In the genomic region with DNA sequence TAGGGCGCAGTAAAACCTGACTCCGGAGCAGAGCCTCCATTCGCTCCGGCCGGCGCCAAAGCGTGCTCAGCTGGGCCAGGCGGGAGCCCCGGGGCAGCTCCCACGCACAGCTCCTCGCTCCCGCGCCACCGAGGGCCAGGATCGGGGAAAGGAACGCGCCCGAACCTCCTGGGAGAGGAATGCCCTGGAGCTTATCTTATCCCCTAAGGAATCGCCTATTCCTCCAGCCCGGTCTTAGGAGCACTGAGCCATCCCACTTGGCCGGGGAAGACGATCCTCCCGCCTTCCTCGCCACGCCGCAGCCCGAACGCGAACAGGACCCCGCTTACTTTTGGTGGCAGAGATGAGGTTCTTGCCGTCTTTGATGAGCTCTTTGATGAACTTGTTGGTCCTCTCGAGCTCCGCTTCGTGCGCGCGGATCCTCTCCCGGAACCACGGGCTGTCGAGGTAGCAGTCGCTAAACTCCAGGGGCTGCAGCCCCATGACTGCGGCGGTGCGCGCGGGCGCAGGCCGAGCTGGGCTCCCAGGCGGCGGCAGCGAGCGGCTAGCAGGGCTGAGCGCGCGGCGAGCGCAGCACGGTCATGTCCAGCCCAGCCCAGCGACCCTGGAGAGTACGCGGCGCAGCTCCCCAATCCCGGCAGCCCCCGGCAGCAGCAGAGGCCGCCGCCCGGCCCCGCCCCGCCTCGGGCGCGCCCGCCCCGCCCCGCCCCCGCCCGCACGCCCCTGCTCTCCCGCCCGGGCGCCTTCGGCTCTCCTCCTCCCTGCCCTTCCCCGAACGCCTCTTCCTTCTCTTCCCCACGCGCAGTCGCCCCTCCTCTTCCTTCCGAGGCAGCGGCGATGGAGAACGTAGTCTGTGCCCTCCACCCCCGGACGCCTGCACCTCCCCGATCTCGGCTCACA, we compare ENCODE assay signal across 8 mouse cellular contexts. TPM values are rescaled to one million over a fixed set of nuclear protein-coding genes. Genes with fewer than 3 reads are reported as not detected.
A peak's percentile ranks its signal among the peaks of the same experiment; 100 is the strongest.
DNase-seq lines count a peak whose midpoint lies in the region; ATAC-seq and TF ChIP-seq lines count a peak whose summit lies in the region.

A gene (minus strand): TSS at position 653 of the 900 bp plus-strand sequence.

- no peak within 1 kb of the TSS for H3K27ac ChIP-seq in CH12.LX (ENCODE audit: insufficient read depth, low read depth)
- H3K27ac ChIP-seq in brown adipose tissue, adult 24 weeks (replicated peaks; ENCODE audit: low read depth, low read length) = peak within 1 kb of the TSS; percentile 27
- peak within 1 kb of the TSS; percentile 46; the same call in 1 of the 2 replicates for H3K27ac ChIP-seq in forebrain, embryonic 11.5 days (ENCODE audit: low read depth, low read length)
- peak within 1 kb of the TSS; percentile 84 for H3K27ac ChIP-seq in heart, embryonic 16.5 days (ENCODE audit: low read length)
- H3K27ac ChIP-seq in lung, embryonic 14.5 days (ENCODE audit: low read depth) = peak within 1 kb of the TSS; percentile 90

- no peaks in the 10 kb centered on the region for H3K9me3 ChIP-seq in CH12.LX (replicated peaks; ENCODE audit: low read length)
- H3K9me3 ChIP-seq in forebrain, embryonic 11.5 days (ENCODE audit: control insufficient read depth, low read length) = no peaks in the 10 kb centered on the region
- no peaks in the 10 kb centered on the region for H3K9me3 ChIP-seq in heart, embryonic 16.5 days (replicated peaks; ENCODE audit: control insufficient read depth, low read length)
- no peaks in the 10 kb centered on the region for H3K9me3 ChIP-seq in lung, embryonic 14.5 days (ENCODE audit: low read depth, low read length)

- TF ChIP-seq EP300 in CH12.LX (IDR thresholded peaks at IDR 0.05; ENCODE audit: low read length) = no peak

- peak; percentile 68 for DNase-seq in CH12.LX (ENCODE audit: extremely low read depth)
- peak; percentile 93 for DNase-seq in forebrain, embryonic 11.5 days (ENCODE audit: low spot score)
- DNase-seq in kidney, postnatal 36 days = peak; percentile 90 to 92
- DNase-seq in lung, embryonic 14.5 days = peak; percentile 93
- DNase-seq in thymus, adult 18-20 months = peak; percentile 84 to 87

- no peak for TF ChIP-seq RAD21 in CH12.LX (IDR thresholded peaks at IDR 0.05; ENCODE audit: low read depth, low read length)

- in situ Hi-C loops in CH12.LX (cut with MboI; ENCODE audit: low pct_ligation_motif_present, low pct_unique_long_range_greater_than_20kb, low sequenced_read_pairs) = no loop called here

- peaks cover 3% of the 10 kb centered on the region for H3K79me2 ChIP-seq in CH12.LX (replicated peaks; ENCODE audit: control insufficient read depth, extremely low read depth, insufficient read depth, poor library complexity, severe bottlenecking)

- peak within 1 kb of the TSS; percentile 50 to 87 (median 69) for H3K4me3 ChIP-seq in CH12.LX (replicated peaks in 1 of 3; ENCODE audit: low read depth in 2 of 3, low read length in 2 of 3, poor library complexity in 1 of 3)
- peak within 1 kb of the TSS; percentile 79 for H3K4me3 ChIP-seq in brown adipose tissue, adult 24 weeks (ENCODE audit: insufficient read depth, low read depth, low read length)
- peak within 1 kb of the TSS; percentile 62 for H3K4me3 ChIP-seq in forebrain, embryonic 11.5 days (ENCODE audit: low read depth, low read length)
- H3K4me3 ChIP-seq in heart, embryonic 16.5 days (ENCODE audit: low read length) = peak within 1 kb of the TSS; percentile 72
- H3K4me3 ChIP-seq in lung, embryonic 14.5 days (ENCODE audit: low read depth, low read length) = peak within 1 kb of the TSS; percentile 76

- H3K36me3 ChIP-seq in CH12.LX (replicated peaks in 1 of 2; ENCODE audit: control insufficient read depth in 1 of 2, insufficient read depth in 1 of 2, low read length in 1 of 2) = peaks cover 0 to 13% of the 10 kb centered on the region in 2 experiments
- no peaks in the 10 kb centered on the region for H3K36me3 ChIP-seq in forebrain, embryonic 11.5 days (ENCODE audit: control insufficient read depth, insufficient read depth, low read length)
- H3K36me3 ChIP-seq in heart, embryonic 16.5 days (ENCODE audit: control insufficient read depth, insufficient read depth) = no peaks in the 10 kb centered on the region
- H3K36me3 ChIP-seq in lung, embryonic 14.5 days (ENCODE audit: insufficient read depth) = no peaks in the 10 kb centered on the region

- dilution Hi-C loops in CH12.LX (cut with MboI; ENCODE audit: extremely low pct_ligation_motif_present, extremely low pct_unique_long_range_greater_than_20kb, low sequenced_read_pairs) = no loop called here

- H3K27me3 ChIP-seq in CH12.LX (replicated peaks) = peaks cover 12% of the 10 kb centered on the region
- H3K27me3 ChIP-seq in forebrain, embryonic 11.5 days (ENCODE audit: control insufficient read depth, insufficient read depth, low read length) = peaks cover 10% of the 10 kb centered on the region; the same call in 1 of the 2 replicates
- no peaks in the 10 kb centered on the region for H3K27me3 ChIP-seq in heart, embryonic 16.5 days (ENCODE audit: control insufficient read depth, insufficient read depth, low read length)
- H3K27me3 ChIP-seq in lung, embryonic 14.5 days (ENCODE audit: insufficient read depth, low read length) = no peaks in the 10 kb centered on the region

- H3K9ac ChIP-seq in CH12.LX (ENCODE audit: insufficient read depth, low read depth) = peak within 1 kb of the TSS; percentile 76
- peak within 1 kb of the TSS; percentile 72 for H3K9ac ChIP-seq in forebrain, embryonic 11.5 days (ENCODE audit: low read length)
- H3K9ac ChIP-seq in heart, embryonic 16.5 days (ENCODE audit: low read length) = peak within 1 kb of the TSS; percentile 87
- peak within 1 kb of the TSS; percentile 83 for H3K9ac ChIP-seq in lung, embryonic 14.5 days

- TF ChIP-seq POLR2A in CH12.LX (IDR thresholded peaks at IDR 0.05; ENCODE audit: low read depth, low read length) = peak; percentile 76; the same call in 1 of the 2 replicates

- peak within 1 kb of the TSS; percentile 68 for H3K4me2 ChIP-seq in CH12.LX (ENCODE audit: insufficient read depth, low read depth, poor library complexity, severe bottlenecking)
- peak within 1 kb of the TSS; percentile 87 for H3K4me2 ChIP-seq in forebrain, embryonic 11.5 days (ENCODE audit: low read depth, low read length, severe bottlenecking)
- H3K4me2 ChIP-seq in heart, embryonic 16.5 days (ENCODE audit: low read depth, low read length) = peak within 1 kb of the TSS; percentile 77
- peak within 1 kb of the TSS; percentile 75 for H3K4me2 ChIP-seq in lung, embryonic 14.5 days

- under 1% methylated on average over 67 of the region's 95 CpGs for WGBS in forebrain, embryonic 11.5 days
- under 1% methylated on average over 81 of the region's 95 CpGs for WGBS in heart, embryonic 16.5 days
- WGBS in lung, embryonic 14.5 days = under 1% methylated on average over 81 of the region's 95 CpGs

- peaks cover 0 to 17% of the 10 kb centered on the region in 2 experiments; a peak in 2 of 4 replicates for H3K4me1 ChIP-seq in CH12.LX (ENCODE audit: control insufficient read depth in 1 of 2, insufficient read depth in 2 of 2)
- H3K4me1 ChIP-seq in brown adipose tissue, adult 24 weeks (ENCODE audit: control insufficient read depth, insufficient read depth, insufficient read length, low read length) = peaks cover 3% of the 10 kb centered on the region; the same call in 1 of the 2 replicates
- H3K4me1 ChIP-seq in forebrain, embryonic 11.5 days (replicated peaks; ENCODE audit: control insufficient read depth, insufficient read depth, low read length) = 0 out of 2 replicates have a peak, but pooled peaks cover 2% of the 10 kb centered on the region
- peaks cover 32% of the 10 kb centered on the region for H3K4me1 ChIP-seq in heart, embryonic 16.5 days (ENCODE audit: control insufficient read depth, insufficient read depth, low read length)
- peaks cover 5% of the 10 kb centered on the region; the same call in 1 of the 2 replicates for H3K4me1 ChIP-seq in lung, embryonic 14.5 days (ENCODE audit: insufficient read depth)

- TF ChIP-seq CTCF in CH12.LX (conservative IDR thresholded peaks at IDR 0.05 in 1 of 2, IDR thresholded peaks at IDR 0.05 in 1 of 2; ENCODE audit: low read depth in 2 of 2, low read length in 2 of 2) = no peak
- no peak for TF ChIP-seq CTCF in lung, embryonic 14.5 days (IDR thresholded peaks at IDR 0.05; ENCODE audit: low read depth)

- peak; percentile 97 for ATAC-seq in forebrain, embryonic 11.5 days (replicated peaks; ENCODE audit: low FRiP score)
- peak; percentile 92 for ATAC-seq in heart, embryonic 16.5 days (replicated peaks; ENCODE audit: extremely low read depth, insufficient read depth, low FRiP score)
- ATAC-seq in lung, embryonic 14.5 days (ENCODE audit: insufficient read depth) = peak; percentile 95
- peak; percentile 50 for ATAC-seq in neutrophil, adult 5-6 weeks (ENCODE audit: extremely low read depth, insufficient number of reproducible peaks, low FRiP score, poor library complexity, severe bottlenecking)

TF ChIP-seq in CH12.LX, 34 proteins besides CTCF, POLR2A, EP300 and RAD21 (continues in another document):
- TF ChIP-seq TCF12 (IDR thresholded peaks at IDR 0.05; ENCODE audit: low read depth, low read length) (peak; percentile 12), ZMIZ1 (IDR thresholded peaks at IDR 0.05; ENCODE audit: low read depth, low read length) (peak; percentile 72), ELF1 (IDR thresholded peaks at IDR 0.05; ENCODE audit: low read depth, low read length) (0 out of 2 replicates have a peak, but pooled peaks have one; percentile 24), IRF4 (IDR thresholded peaks at IDR 0.05; ENCODE audit: low read depth, low read length) (no peak; the same call in 1 of the 2 replicates), MAZ (IDR thresholded peaks at IDR 0.05; ENCODE audit: low read depth, low read length) (peak; percentile 13; the same call in 1 of the 2 replicates), USF2 (conservative IDR thresholded peaks at IDR 0.05; ENCODE audit: low read depth, low read length) (no peak), NELFE (IDR thresholded peaks at IDR 0.05; ENCODE audit: low read depth, low read length) (peak; percentile 39; the same call in 1 of the 2 replicates), MAX (IDR thresholded peaks at IDR 0.05; ENCODE audit: low read length) (no peak), PAX5 (IDR thresholded peaks at IDR 0.05; ENCODE audit: low read length) (no peak), ZC3H11A (IDR thresholded peaks at IDR 0.05; ENCODE audit: low read depth, low read length) (no peak), CHD2 (IDR thresholded peaks at IDR 0.05; ENCODE audit: low read length) (no peak), SIN3A (IDR thresholded peaks at IDR 0.05; ENCODE audit: low read length) (no peak)

RNA-seq across cellular contexts. Expression of the gene that starts here (rescaled TPM):
- total RNA-seq in CH12.LX (2012; rRNA removed) (5.2 and 5.9 TPM in 2 replicates), CH12.LX (2014; rRNA removed) (2.7 and 3.1 TPM in 2 replicates)
- 3.9 and 4.8 TPM in 2 replicates for polyA plus RNA-seq in CH12.LX (2012; ENCODE audit: insufficient read length, low read depth)
- polyA plus RNA-seq in brown adipose tissue, adult 24 weeks (2012; ENCODE audit: insufficient read depth, insufficient read length, missing spikeins) = 9.1 and 12.1 TPM in 2 replicates
- 12.2 and 15.4 TPM in 2 replicates for polyA plus RNA-seq in forebrain, embryonic 11.5 days (2014; fragmentation: Nextera tagmentation; extraction: Ambion mirVana)
- polyA plus RNA-seq in heart, embryonic 16.5 days (2015; fragmentation: Nextera tagmentation; extraction: Ambion mirVana) = 29.7 and 33.9 TPM in 2 replicates
- 23.2 and 23.5 TPM in 2 replicates for polyA plus RNA-seq in lung, embryonic 14.5 days (2014; fragmentation: Nextera tagmentation; extraction: Ambion mirVana)
- total RNA-seq in neutrophil, adult 5-6 weeks (2017) = 14.1 and 14.9 TPM in 2 replicates
